Mouse (Mus musculus): Measurements from ENCODE around the gene Nabp2. TPM values are rescaled to one million over a fixed set of nuclear protein-coding genes. Genes with fewer than 3 reads are reported as not detected.

Nabp2 gene
- polyA plus RNA-seq, 1 experiment from 2014 or later: 73.0 TPM

DNA sequence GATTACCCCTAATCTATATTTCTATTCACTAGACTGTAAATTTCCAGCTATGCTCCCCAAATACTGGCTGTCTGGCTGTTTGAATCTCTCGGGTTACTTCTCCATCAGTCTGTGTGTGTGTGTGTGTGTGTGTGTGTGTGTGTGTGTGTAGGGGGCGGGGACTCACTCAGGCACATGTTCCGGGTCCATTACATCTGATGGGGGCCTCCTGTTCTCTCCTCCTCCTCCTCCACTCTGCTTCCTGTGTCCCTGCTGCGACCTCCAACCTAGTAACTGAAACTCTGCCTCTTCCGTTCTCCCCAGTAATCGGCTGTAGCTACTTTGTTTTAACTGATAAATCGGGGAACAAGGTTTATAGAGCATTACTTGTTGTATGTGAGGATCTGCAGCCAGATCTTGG is 13.3 kb upstream of the Nabp2 start:
- 34% methylated on average over 7 of the region's 7 CpGs for WGBS
- no peaks in the 10 kb centered on the region for H3K4me1 ChIP-seq
- no peak overlapping the region for H3K27ac ChIP-seq
- H3K4me3 ChIP-seq: no peak overlapping the region
- no peak overlapping the region for H3K9ac ChIP-seq
- ATAC-seq (ENCODE audit: insufficient number of reproducible peaks, insufficient read depth, low FRiP score, low TSS enrichment, low read depth): no peak
- H3K9me3 ChIP-seq: no peaks in the 10 kb centered on the region
- no peak overlapping the region for H3K4me2 ChIP-seq
- H3K27me3 ChIP-seq: no peaks in the 10 kb centered on the region
- peaks cover 85% of the 10 kb centered on the region for H3K36me3 ChIP-seq

DNA sequence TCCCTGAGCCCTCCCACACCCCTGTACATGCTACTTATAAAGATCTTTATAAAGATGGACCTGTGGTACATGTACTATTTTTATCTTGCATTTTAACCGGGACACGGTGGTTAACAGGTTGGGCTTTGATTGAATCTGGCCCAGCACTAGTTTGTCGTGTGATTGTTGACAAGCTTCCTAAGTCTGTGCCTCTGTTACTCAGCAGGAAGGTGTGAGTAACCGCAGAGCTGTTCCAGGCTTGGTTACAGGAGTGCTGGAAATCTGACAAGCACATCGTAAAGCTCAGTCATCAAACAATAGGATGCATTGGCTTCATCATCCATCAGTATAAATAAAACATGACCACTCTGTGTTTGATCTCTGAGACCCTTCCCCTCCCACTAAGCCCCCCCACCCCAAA is 11.1 kb upstream of the Nabp2 start:
- Histone ChIP-seq H3K27me3 (no peaks in the 10 kb centered on the region), H3K27ac (no peak overlapping the region), H3K4me2 (no peak overlapping the region), H3K9ac (no peak overlapping the region), H3K9me3 (no peaks in the 10 kb centered on the region), H3K36me3 (peaks cover 88% of the 10 kb centered on the region), H3K4me3 (no peak overlapping the region), H3K4me1 (no peaks in the 10 kb centered on the region)
- 92% methylated on average over 5 of the region's 5 CpGs for WGBS
- no peak for ATAC-seq (ENCODE audit: insufficient number of reproducible peaks, insufficient read depth, low FRiP score, low TSS enrichment, low read depth)

DNA sequence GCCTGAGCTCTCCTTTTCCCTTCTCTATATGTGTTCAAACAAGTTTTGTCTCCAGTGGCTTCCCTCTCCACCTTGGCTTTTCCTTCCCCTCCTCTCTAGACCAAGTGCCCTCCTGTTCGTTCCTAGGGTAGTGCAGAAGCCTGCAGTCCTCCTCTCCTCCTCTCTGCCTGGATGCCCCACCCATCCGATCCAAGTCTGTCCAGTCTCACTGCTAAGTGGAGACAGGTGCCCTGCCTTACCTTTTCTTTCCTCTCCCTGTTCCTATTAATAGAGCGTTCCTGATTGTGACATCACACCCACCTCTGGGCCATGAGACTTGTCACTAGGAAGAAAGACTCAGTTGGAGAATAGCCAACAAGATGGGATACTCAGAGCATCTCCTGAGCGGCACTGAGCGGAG is 3.6 kb upstream of the Nabp2 start:
- WGBS: 85% methylated on average over 5 of the region's 5 CpGs
- Histone ChIP-seq H3K9ac (no peak overlapping the region), H3K4me3 (no peak overlapping the region), H3K27ac (no peak overlapping the region), H3K9me3 (no peaks in the 10 kb centered on the region), H3K27me3 (no peaks in the 10 kb centered on the region), H3K4me1 (peaks cover 30% of the 10 kb centered on the region), H3K4me2 (no peak overlapping the region), H3K36me3 (peaks cover 58% of the 10 kb centered on the region)
- no peak for ATAC-seq (ENCODE audit: insufficient number of reproducible peaks, insufficient read depth, low FRiP score, low TSS enrichment, low read depth)

DNA sequence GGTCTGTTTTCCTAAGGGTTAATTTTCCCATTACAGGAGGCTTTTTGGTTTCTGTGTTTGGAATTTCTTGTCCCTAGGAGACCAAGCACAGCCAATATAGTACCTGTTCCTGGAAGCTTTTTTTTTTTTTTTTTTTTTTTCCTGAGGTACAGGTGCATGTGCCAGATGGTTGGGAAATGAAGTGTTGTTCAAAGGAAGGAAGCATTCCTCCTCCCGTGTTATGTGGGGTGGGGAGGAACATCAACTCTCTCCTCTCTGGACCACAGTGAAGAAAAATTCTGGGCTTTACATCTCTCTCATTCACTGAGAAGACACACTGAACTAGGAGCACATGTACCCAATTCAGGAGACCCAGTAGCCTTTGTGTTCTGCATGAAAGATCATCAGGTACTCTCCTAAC is 1.8 kb upstream of the Nabp2 start:
- H3K4me3 ChIP-seq: peak overlapping the region; percentile 87
- peaks cover 43% of the 10 kb centered on the region for H3K36me3 ChIP-seq
- H3K4me1 ChIP-seq: peaks cover 38% of the 10 kb centered on the region
- H3K4me2 ChIP-seq: peak overlapping the region; percentile 98
- no peak for ATAC-seq (ENCODE audit: insufficient number of reproducible peaks, insufficient read depth, low FRiP score, low TSS enrichment, low read depth)
- no peaks in the 10 kb centered on the region for H3K27me3 ChIP-seq
- H3K27ac ChIP-seq: peak overlapping the region; percentile 98; the same call in 1 of the 2 replicates
- 63% methylated on average over 1 of the region's 1 CpGs for WGBS
- peak overlapping the region; percentile 89 for H3K9ac ChIP-seq
- H3K9me3 ChIP-seq: no peaks in the 10 kb centered on the region

DNA sequence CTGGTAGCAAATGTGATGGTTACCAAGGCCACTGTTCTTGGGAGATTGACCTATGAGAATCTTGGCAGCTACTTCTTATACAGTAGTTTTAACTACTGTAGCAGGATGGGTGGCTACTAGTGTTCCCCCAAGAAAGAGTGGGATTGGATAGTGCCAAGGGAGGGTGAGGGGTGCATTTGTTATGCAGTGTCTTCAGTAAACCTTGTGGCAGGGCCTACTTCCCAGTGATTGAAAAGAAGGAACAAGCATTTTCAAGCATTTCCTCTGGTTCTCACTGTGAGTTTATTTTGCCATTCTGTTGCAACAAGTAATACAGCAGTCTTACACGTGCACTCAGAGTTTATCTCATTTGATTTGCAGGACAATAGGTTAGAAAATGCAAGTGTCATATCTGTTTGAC is 1.3 kb upstream of the Nabp2 start:
- ATAC-seq (ENCODE audit: insufficient number of reproducible peaks, insufficient read depth, low FRiP score, low TSS enrichment, low read depth): no peak
- Histone ChIP-seq H3K4me3 (peak overlapping the region; percentile 87), H3K36me3 (peaks cover 43% of the 10 kb centered on the region), H3K9ac (peak overlapping the region; percentile 89), H3K27me3 (no peaks in the 10 kb centered on the region), H3K4me1 (peaks cover 39% of the 10 kb centered on the region), H3K9me3 (no peaks in the 10 kb centered on the region), H3K4me2 (peak overlapping the region; percentile 98), H3K27ac (peak overlapping the region; percentile 98)
- 58% methylated on average over 1 of the region's 1 CpGs for WGBS

DNA sequence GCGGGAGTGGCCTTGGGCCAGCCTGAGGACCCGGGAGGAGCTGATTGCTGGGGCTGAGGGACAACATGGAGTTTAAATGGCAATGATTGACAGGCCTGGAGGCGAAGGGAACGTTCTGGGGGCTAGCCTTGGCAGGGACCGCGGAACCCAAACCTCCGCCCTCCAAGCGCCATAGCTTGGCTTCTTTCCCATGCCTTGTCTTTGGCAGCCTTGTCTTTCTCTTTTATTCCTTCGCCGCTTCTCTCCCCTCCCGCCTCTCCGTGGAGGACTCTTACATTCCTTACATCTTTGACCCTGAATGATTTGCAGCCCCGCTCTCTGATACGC is 726 bp upstream of the Nabp2 start:
- H3K36me3 ChIP-seq: peaks cover 38% of the 10 kb centered on the region
- no peaks in the 10 kb centered on the region for H3K9me3 ChIP-seq
- peak overlapping the region; percentile 98 for H3K27ac ChIP-seq
- no peak for ATAC-seq (ENCODE audit: insufficient number of reproducible peaks, insufficient read depth, low FRiP score, low TSS enrichment, low read depth)
- peak overlapping the region; percentile 98 for H3K4me2 ChIP-seq
- H3K4me1 ChIP-seq: peaks cover 39% of the 10 kb centered on the region
- WGBS: 0% methylated on average over 14 of the region's 14 CpGs
- H3K4me3 ChIP-seq: peak overlapping the region; percentile 87
- H3K9ac ChIP-seq: peak overlapping the region; percentile 89
- no peaks in the 10 kb centered on the region for H3K27me3 ChIP-seq

DNA sequence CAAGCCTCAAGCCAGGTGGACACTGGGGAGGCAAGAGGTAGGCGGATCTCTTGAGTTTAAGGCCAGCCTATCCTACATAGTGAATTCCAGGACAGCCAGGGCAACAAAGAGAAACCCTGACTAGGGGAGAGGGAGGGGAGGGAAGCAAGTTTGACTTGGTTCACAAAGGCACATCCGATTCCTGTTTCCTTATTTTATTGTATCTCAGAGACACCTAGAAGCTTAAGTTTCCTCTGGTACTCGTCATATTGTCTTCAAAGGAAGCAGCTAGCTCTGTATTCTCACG is 789 bp downstream of the Nabp2 start:
- peaks cover 39% of the 10 kb centered on the region for H3K4me1 ChIP-seq
- no peaks in the 10 kb centered on the region for H3K9me3 ChIP-seq
- peaks cover 33% of the 10 kb centered on the region for H3K36me3 ChIP-seq
- peak overlapping the region; percentile 87 for H3K4me3 ChIP-seq
- no peak for ATAC-seq (ENCODE audit: insufficient number of reproducible peaks, insufficient read depth, low FRiP score, low TSS enrichment, low read depth)
- H3K27me3 ChIP-seq: no peaks in the 10 kb centered on the region
- 21% methylated on average over 4 of the region's 4 CpGs for whole genome bisulfite sequencing
- peak overlapping the region; percentile 89 for H3K9ac ChIP-seq
- H3K27ac ChIP-seq: peak overlapping the region; percentile 98
- H3K4me2 ChIP-seq: peak overlapping the region; percentile 98

DNA sequence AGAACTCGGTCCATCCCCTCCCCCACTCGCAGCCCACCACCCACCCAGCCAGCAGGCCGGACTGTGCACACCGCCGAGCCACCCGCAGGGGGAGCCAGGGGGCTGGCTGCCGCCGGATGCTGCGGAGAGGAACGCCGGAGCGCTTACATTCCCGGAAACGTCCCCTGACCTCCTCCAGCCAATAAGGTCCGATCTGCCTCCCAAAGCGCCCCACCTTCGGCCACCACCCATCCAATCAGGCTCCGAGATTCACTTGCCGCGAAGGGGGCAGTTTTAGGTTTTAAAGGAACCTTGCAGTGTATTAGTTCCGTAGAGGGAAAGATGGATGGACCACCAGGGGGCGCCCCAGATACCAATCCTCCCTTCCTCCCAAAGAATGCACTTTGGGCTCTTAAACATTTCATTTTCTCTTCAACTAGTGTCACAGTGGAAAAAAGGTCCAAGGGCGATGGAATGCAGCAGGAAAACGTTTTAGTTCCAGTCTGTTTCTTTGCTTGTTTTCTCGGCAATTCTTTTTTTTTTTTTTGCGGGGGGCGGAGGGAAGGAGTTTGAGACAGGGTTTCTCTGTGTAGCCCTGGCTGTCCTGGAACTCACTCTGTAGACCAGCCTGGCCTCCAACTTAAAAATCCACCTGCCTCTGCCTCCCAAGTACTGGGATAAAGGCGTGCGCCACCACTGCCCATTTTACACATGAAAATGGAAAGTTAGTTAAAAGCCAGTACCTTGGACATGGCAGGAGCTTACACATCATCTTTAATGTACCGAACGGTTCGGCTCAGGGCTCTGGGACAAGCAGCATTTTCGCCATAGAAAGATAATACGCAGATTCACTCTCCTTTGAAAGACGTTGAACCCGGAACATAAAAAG is 1.4 kb downstream of the Nabp2 start:
- Histone ChIP-seq H3K9ac (peak overlapping the region; percentile 89), H3K36me3 (peaks cover 29% of the 10 kb centered on the region), H3K4me2 (peak overlapping the region; percentile 98), H3K4me3 (peak overlapping the region; percentile 87), H3K4me1 (peaks cover 39% of the 10 kb centered on the region), H3K27ac (peak overlapping the region; percentile 98), H3K9me3 (no peaks in the 10 kb centered on the region), H3K27me3 (no peaks in the 10 kb centered on the region)
- 8% methylated on average over 36 of the region's 36 CpGs for WGBS
- ATAC-seq (ENCODE audit: insufficient number of reproducible peaks, insufficient read depth, low FRiP score, low TSS enrichment, low read depth): peak; percentile 91

DNA sequence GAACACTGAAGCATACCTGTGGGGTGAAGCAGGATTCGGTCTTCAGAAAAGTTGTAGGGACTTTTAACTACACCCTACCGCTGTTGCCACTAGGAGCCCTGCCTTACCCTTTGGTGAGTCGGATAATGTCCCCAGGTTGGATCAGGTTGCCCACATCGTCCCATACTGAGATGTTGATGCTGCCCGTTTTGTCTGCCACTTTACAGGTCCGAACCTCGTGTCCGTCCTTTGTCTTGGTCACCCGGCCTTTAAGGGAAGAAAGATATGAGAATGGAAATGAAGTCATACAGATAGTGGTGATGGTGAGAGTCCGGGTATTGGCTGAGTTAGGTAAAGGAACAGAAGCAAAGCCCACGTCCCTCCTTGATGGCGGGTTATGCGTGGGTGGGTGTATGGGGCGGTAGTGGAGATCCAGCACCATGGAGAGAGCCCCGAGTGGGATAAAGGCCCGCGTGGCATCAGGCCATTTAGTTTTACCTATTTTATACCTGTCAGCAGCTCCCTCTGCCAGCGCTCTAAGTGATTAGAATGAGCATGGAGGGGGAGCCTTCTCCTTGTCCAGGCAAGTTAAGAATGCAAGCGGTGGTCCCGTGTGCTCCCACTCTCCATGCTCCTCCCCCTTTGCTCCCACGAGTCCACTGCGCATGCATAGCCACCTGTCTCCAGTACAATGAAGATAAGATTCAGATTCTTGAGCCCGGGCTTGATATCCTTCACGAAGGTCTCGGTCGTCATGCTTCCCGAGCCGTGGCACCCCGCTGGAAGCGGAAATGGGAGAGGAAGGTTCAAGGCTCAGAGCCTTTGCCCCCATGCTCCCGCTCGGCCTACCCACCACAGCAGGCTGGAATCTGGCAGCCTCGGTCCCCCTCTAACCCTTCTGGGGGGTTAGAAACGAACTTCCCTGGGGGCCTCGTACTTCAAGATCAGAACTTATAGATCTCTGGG is 2.4 kb downstream of the Nabp2 start:
- Histone ChIP-seq H3K27ac (peak overlapping the region; percentile 76), H3K9ac (peak overlapping the region; percentile 77), H3K36me3 (peaks cover 25% of the 10 kb centered on the region), H3K4me1 (peaks cover 36% of the 10 kb centered on the region), H3K4me2 (peak overlapping the region; percentile 98), H3K27me3 (no peaks in the 10 kb centered on the region), H3K4me3 (peak overlapping the region; percentile 87), H3K9me3 (no peaks in the 10 kb centered on the region)
- WGBS: 18% methylated on average over 35 of the region's 35 CpGs
- ATAC-seq (ENCODE audit: insufficient number of reproducible peaks, insufficient read depth, low FRiP score, low TSS enrichment, low read depth): no peak

DNA sequence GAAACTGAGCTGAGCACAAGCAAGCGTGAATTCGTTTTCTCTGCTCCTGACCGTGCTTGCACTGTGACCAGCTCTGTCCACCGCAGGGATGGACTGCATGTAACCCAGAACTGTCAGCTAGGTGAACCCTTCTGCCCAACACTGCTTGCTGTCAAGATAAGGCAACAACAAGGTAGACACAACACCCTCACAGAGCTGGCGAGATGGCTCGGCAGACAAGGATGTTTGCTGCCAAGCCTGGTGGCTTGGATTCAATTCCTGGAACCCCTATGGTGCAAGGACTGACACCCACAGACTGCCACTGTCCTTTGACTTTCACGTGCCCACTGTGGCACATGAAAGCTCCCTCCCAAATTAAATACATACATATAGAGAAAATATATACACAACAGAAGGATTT is 7.4 kb downstream of the Nabp2 start:
- H3K36me3 ChIP-seq: peaks cover 23% of the 10 kb centered on the region
- WGBS: 81% methylated on average over 7 of the region's 7 CpGs
- no peaks in the 10 kb centered on the region for H3K27me3 ChIP-seq
- no peak for ATAC-seq (ENCODE audit: insufficient number of reproducible peaks, insufficient read depth, low FRiP score, low TSS enrichment, low read depth)
- H3K4me2 ChIP-seq: no peak overlapping the region
- H3K4me1 ChIP-seq: peaks cover 21% of the 10 kb centered on the region
- no peaks in the 10 kb centered on the region for H3K9me3 ChIP-seq
- no peak overlapping the region for H3K4me3 ChIP-seq
- H3K27ac ChIP-seq: no peak overlapping the region
- no peak overlapping the region for H3K9ac ChIP-seq

DNA sequence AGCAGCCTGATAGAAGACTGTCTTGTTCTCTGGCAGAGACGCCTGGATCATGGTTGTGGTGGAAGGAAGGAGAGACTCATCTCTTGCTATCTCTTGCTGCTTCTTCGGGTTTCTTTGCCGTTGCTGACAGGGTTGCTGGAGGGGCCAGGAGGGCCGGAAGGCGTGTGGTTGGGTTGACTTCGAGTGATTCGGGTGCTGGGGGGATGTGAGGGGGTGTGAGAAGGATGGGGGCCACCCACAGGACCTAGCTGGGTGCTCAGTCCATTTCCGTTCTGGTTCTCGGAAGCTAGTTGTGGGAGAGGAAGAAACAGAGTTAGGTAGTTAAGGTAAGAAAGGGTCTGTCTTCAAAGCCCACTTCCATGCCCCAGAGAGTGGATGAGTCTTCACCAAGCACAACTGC is 9.7 kb downstream of the Nabp2 start:
- no peak overlapping the region for H3K27ac ChIP-seq
- 0 out of 2 replicates have a peak, but pooled peaks cover 11% of the 10 kb centered on the region for H3K4me1 ChIP-seq
- H3K27me3 ChIP-seq: no peaks in the 10 kb centered on the region
- WGBS: 73% methylated on average over 9 of the region's 9 CpGs
- peaks cover 23% of the 10 kb centered on the region for H3K36me3 ChIP-seq
- H3K9me3 ChIP-seq: no peaks in the 10 kb centered on the region
- H3K4me2 ChIP-seq: no peak overlapping the region
- no peak overlapping the region for H3K4me3 ChIP-seq
- H3K9ac ChIP-seq: no peak overlapping the region
- no peak for ATAC-seq (ENCODE audit: insufficient number of reproducible peaks, insufficient read depth, low FRiP score, low TSS enrichment, low read depth)
